Mouse (Mus musculus) midbrain, embryonic 16.5 days (tissue): ENCODE data around the gene Pdxk. TPM values are rescaled to one million over a fixed set of nuclear protein-coding genes. Genes with fewer than 3 reads are reported as not detected.
"Not testable (repeated sequence)": the region's sequence is repeated elsewhere in the genome, so short reads cannot be mapped to it uniquely, and the experiment has no call there.

Source experiments
- ATAC-seq: fragments of 200-750 bp; cut with Nextera tagmentation; 2 replicates; pipeline ENCODE4 v1.8.0; 2017; ENCODE audit warnings: moderate TSS enrichment
- H3K27ac ChIP-seq: fragments of 300-500 bp; sonication (generic); 2 replicates; pipeline ENCODE4 v1.5.1; 2014; ENCODE audit warnings: mild to moderate bottlenecking, low read length, mixed read lengths
- H3K27me3 ChIP-seq: fragments of 300-500 bp; sonication (generic); 2 replicates; pipeline ENCODE4 v1.6.1; 2014; ENCODE audit warnings: low read depth, low read length, mixed read lengths; ENCODE audit not compliant: control insufficient read depth, insufficient read depth
- H3K36me3 ChIP-seq: fragments of 300-500 bp; sonication (generic); 2 replicates; pipeline ENCODE4 v1.6.1; 2014; ENCODE audit warnings: mild to moderate bottlenecking, low read length, moderate library complexity, mixed read lengths; ENCODE audit not compliant: control insufficient read depth, insufficient read depth
- H3K4me1 ChIP-seq: fragments of 300-500 bp; sonication (generic); 2 replicates; pipeline ENCODE4 v1.6.1; 2014; ENCODE audit warnings: mild to moderate bottlenecking, low read length, mixed read lengths; ENCODE audit not compliant: control insufficient read depth, insufficient read depth
- H3K4me2 ChIP-seq: fragments of 300-500 bp; sonication (generic); 2 replicates; pipeline ENCODE4 v1.6.1; 2014; ENCODE audit warnings: mild to moderate bottlenecking, low read length, mixed read lengths
- H3K4me3 ChIP-seq: fragments of 300-500 bp; sonication (generic); 2 replicates; pipeline ENCODE4 v1.5.1; 2014; ENCODE audit warnings: low read depth, mild to moderate bottlenecking, low read length, moderate library complexity, mixed read lengths
- H3K9ac ChIP-seq: fragments of 300-500 bp; sonication (generic); 2 replicates; pipeline ENCODE4 v1.6.1; 2014; ENCODE audit warnings: low read depth, low read length, mixed read lengths
- H3K9me3 ChIP-seq: fragments of 300-500 bp; sonication (generic); replicated peaks from 2 replicates; pipeline ENCODE4 v1.6.1; 2014; ENCODE audit warnings: mild to moderate bottlenecking, low read length, mixed read lengths; ENCODE audit not compliant: control insufficient read depth, poor library complexity, severe bottlenecking
- WGBS: fragments of 180-500 bp; shearing (Covaris S2); extraction: QIAGEN DNeasy Blood & Tissue Kit; methylation state at CpG from one replicate; pipeline ENCODE4 v1.1.7; 2014; 5-methylcytosine and 5-hydroxymethylcytosine counted together
- polyA plus RNA-seq: library from polyadenylated mRNA; unstranded; fragments of >200 nt; fragmentation: Nextera tagmentation; extraction: Ambion mirVana; gene quantifications from 2 replicates; pipeline ENCODE4 v1.2.1, GENCODE M21; 2015

Pdxk gene
- polyA plus RNA-seq = 47.4 and 58.8 TPM in 2 replicates

DNA sequence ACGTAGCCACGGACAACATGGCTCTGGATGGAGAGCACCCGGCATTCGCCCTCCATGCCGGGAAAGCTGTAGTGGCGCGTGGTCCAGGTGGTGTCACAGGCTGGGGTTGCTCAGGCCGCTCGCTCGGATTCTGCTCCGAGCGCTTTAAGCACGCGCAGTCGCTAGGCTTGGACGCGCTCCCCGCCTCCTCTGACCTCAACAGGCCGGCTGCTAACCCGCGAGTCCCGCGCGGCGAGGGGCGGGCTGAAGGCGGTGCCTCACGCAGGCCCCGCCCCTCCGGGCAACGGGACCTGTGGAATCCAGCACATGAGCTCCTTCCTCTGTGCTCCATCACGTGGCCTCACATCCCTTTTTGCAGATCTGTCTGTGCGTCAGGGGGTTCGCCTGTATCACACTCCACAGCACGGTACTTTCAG lies at the start of gene Pdxk:
Gene Pdxk (minus strand): TSS at position 184 of the 416 bp plus-strand sequence.
- Histone ChIP-seq H3K4me2 (peak within 1 kb of the TSS; percentile 95), H3K27ac (peak within 1 kb of the TSS; percentile 72), H3K9me3 (no peaks in the 10 kb centered on the region), H3K36me3 (no peaks in the 10 kb centered on the region), H3K9ac (peak within 1 kb of the TSS; percentile 82), H3K4me3 (peak within 1 kb of the TSS; percentile 85), H3K27me3 (no peaks in the 10 kb centered on the region), H3K4me1 (peaks cover 18% of the 10 kb centered on the region)
- 0% methylated on average over 35 of the region's 35 CpGs for WGBS
- ATAC-seq = peak; percentile 95

DNA sequence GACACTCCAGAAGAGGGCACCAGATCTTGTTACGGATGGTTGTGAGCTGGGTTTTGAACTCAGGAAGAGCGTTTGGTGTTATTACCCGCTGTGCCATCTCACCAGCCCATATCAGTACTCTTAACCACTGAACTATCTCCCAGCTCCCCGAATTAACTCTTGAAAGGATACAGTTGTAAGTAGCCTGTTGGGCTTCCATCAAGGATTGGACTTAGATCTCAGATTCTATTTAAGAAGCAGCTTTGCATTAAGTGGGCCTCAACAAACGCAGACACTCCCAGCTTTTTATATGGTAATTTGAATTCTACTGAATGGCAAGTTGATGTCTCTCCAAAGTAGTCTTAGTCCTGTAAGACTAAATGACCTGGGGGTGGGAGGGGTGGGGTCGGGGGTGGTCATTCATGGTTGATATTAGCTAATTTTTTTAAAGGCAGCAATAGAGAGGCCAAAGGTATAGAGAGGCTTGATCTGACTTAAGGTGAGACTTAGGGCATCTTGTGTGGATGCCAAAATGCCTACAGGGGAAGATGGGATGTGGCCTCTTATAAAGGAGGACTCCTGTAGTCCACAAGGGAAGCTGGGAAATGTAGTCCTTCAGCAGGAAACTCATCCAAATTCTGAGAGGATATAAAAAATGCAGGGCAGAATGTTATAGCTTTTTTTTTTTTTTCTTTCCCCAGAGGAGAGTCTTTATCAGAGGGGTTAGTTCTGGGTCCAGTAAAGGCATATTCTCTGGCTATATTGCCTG lies 38.4 kb upstream of the Pdxk start:
- H3K4me2 ChIP-seq = no peak overlapping the region
- WGBS = 71% methylated on average over 6 of the region's 6 CpGs
- no peaks in the 10 kb centered on the region for H3K36me3 ChIP-seq
- H3K4me3 ChIP-seq = no peak overlapping the region
- no peaks in the 10 kb centered on the region for H3K27me3 ChIP-seq
- no peak overlapping the region for H3K9ac ChIP-seq
- no peaks in the 10 kb centered on the region for H3K9me3 ChIP-seq
- no peak for ATAC-seq
- H3K4me1 ChIP-seq = no peaks in the 10 kb centered on the region
- H3K27ac ChIP-seq = no peak overlapping the region

DNA sequence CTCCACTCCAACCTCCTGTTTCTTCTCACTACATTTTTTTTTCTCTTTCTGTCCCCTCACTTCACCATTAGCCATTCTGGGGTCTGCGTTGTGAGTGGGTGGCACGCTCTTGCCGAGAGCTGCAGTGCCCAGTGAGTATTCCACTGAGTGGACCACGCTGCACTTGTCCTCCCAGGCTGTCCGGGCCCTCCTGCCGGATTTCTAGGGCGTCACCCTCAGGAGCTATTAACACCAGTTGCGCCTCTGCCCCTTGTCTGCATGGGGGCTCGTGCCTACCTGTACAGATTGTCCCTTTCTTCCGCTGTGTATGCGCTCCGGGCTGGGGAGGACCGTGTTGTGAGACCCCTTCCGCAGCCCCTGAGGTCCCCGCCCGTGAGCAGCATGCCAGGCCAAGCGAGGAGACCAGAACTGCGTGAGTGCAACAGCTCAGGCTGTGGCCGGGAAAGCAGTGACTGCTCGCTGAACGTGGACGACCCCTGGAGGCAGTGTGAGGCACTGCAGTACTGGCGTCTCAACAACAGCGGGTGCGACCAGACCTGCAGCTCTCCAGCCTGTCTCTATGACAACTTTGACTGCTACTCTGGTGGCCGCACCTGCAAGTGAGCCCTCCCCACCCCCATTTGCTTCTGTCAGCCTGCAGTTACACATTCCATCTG lies 22.8 kb upstream of the Pdxk start:
- Histone ChIP-seq H3K4me1 (no peaks in the 10 kb centered on the region), H3K9ac (peak overlapping the region; percentile 3; the same call in 1 of the 2 replicates), H3K27me3 (no peaks in the 10 kb centered on the region; the same call in 1 of the 2 replicates), H3K27ac (no peak overlapping the region), H3K9me3 (no peaks in the 10 kb centered on the region), H3K4me2 (peak overlapping the region; percentile 44), H3K36me3 (no peaks in the 10 kb centered on the region), H3K4me3 (peak overlapping the region; percentile 9; the same call in 1 of the 2 replicates)
- peak; percentile 59; the same call in 1 of the 2 replicates for ATAC-seq
- 9% methylated on average over 26 of the region's 26 CpGs for WGBS

DNA sequence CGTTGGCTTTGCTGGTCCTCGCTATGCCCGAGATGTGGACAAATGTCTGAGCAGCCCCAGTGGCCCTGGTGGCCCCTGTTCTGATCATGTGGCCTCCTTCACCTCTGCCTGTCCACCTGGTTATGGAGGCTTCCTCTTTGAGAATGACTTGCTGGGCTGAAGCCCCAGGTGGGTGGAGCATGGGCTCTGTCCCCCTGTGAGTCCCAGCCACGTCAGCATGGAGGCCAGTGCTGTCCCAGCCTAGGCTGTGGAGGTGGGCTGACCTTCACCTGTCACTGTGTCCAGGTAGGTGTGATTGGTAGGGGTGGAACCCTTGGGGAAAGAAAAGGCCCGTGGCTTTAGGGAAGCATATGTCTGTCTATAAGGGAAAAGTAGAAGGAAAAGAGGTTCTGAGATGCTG lies 22.1 kb upstream of the Pdxk start:
- Histone ChIP-seq H3K4me1 (no peaks in the 10 kb centered on the region), H3K27ac (no peak overlapping the region), H3K27me3 (no peaks in the 10 kb centered on the region; the same call in 1 of the 2 replicates), H3K36me3 (no peaks in the 10 kb centered on the region), H3K9me3 (no peaks in the 10 kb centered on the region), H3K4me3 (no peak overlapping the region), H3K4me2 (no peak overlapping the region), H3K9ac (no peak overlapping the region)
- ATAC-seq = no peak
- 83% methylated on average over 5 of the region's 5 CpGs for WGBS

DNA sequence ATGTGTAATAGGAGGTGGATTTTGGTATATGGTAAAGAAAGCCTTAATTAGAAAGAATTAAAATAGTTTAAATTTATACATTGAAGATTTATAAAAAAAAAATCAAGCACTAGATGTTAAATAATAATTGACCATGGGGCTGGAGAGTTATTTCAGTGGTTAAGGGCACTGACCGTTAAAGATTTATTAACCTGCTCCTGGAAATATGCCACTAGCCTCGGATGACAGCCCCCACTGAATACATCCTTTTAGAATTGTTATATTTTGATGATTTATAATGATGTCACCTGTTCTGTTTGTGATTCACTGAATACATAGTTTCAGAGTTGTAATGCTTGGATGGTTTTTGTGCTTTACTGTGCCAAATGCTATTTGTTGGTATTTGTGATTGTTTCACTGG lies 20.6 kb upstream of the Pdxk start:
- 83% methylated on average over 2 of the region's 2 CpGs for WGBS
- H3K9ac ChIP-seq, H3K27ac ChIP-seq, H3K9me3 ChIP-seq, H3K27me3 ChIP-seq, H3K4me3 ChIP-seq, H3K36me3 ChIP-seq, ATAC-seq, H3K4me2 ChIP-seq, H3K4me1 ChIP-seq: not testable (repeated sequence)

DNA sequence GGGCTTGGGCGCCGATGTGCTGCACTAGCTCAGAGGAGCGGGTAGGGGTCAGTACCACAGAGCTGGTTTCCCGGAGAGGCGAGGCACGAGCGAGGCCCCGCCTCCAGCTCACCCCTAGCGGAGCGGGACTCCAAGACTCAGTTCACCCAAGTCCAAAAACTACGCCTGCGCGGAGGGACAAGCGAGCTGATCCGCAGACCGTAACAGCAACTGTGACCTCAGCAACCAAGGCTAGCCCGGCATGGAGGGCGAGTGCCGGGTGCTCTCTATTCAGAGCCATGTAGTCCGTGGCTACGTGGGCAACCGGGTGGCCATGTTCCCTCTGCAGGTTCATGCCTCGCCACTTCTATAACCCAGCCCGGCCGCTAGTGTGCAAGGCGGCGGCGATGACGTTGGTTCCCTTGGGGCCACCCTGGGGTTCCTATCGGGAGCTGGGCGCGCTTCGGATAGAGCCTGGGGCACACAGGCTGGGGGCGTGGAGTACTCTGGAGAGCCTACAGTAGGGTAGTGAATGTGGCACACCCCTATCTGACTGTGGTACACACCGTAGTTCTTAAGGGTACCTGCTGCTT lies 17.2 kb upstream of the Pdxk start:
- no peaks in the 10 kb centered on the region; the same call in 1 of the 2 replicates for H3K27me3 ChIP-seq
- H3K4me1 ChIP-seq = peaks cover 3% of the 10 kb centered on the region; the same call in 1 of the 2 replicates
- H3K9me3 ChIP-seq = no peaks in the 10 kb centered on the region
- peak overlapping the region; percentile 69 for H3K9ac ChIP-seq
- peak overlapping the region; percentile 93 for H3K4me2 ChIP-seq
- no peak overlapping the region for H3K27ac ChIP-seq
- ATAC-seq = peak; percentile 95
- WGBS = under 1% methylated on average over 35 of the region's 35 CpGs
- no peaks in the 10 kb centered on the region for H3K36me3 ChIP-seq
- H3K4me3 ChIP-seq = peak overlapping the region; percentile 56

DNA sequence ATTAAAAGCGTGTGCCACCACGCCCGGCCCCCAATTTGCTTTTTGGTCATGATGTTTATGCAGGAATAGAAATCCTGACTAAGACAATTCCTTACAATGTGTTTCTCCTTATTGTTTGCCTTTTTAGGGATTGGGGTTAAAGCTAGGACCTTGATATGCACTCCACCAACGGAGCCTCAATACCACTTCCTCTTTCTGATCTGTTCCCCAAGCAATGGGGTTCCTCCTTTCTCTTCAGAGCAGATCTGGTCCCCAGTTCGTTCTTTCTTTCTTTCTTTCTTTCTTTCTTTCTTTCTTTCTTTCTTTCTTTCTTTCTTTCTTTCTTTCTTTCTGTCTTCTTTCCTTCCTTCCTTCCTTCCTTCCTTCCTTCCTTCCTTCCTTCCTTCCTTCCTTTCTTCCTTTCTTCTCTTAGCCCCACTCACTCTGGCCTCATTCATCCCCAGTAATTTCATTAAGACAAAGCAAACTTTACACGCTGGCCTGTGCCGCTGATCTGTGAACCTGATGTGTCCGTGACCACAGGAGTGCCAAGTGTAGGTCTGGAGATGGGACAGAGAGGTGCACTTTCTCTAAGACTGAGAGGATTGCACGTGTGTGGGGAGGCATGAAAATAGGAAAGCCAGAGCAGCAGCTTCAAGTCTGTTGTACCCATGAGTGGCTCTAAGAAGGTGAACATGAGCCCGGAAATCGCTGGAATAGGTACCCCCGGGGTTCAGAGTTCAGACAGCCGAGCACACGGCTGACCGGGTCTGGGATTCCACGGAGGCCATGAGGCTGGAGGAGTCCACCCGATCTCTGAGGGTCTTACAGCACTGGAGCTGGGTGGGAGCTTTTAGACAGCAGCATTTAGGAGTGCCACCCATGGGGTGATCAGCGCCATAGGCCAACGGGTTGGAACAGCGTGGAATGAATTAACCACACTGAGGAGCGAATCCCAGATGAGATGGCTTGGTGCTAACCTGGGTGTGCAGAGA lies 16.5 kb upstream of the Pdxk start:
- peak overlapping the region; percentile 93 for H3K4me2 ChIP-seq
- peak overlapping the region; percentile 56 for H3K4me3 ChIP-seq
- H3K9me3 ChIP-seq = no peaks in the 10 kb centered on the region
- no peaks in the 10 kb centered on the region for H3K36me3 ChIP-seq
- H3K4me1 ChIP-seq = peaks cover 3% of the 10 kb centered on the region; the same call in 1 of the 2 replicates
- H3K9ac ChIP-seq = peak overlapping the region; percentile 69
- peak; percentile 14; the same call in 1 of the 2 replicates for ATAC-seq
- WGBS = 35% methylated on average over 21 of the region's 21 CpGs
- H3K27me3 ChIP-seq = no peaks in the 10 kb centered on the region; the same call in 1 of the 2 replicates
- no peak overlapping the region for H3K27ac ChIP-seq

DNA sequence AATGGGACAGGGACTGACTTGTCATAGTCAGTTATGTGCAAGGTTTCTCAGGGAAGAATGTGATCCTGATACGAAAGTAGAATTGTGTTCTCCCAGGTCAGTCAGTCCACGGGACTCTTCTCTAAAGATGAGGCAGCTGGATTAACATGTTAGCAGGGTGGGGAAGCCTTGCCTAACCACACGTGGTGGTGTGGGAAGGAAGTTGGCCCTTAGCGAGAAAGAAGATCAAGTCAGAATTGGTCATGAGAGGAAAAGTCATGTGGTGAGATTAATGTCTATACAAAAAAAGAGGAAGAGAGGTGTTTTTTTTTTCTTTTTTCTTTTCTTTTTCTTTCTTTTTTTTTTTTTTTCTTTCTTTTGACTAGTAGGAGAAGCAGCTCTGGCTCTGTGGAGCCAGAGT lies 12.0 kb upstream of the Pdxk start:
- WGBS = 75% methylated on average over 4 of the region's 4 CpGs

More for the DNA sequence above, 12.0 kb upstream of the Pdxk start:
- H3K27me3 ChIP-seq = no peaks in the 10 kb centered on the region
- H3K27ac ChIP-seq = no peak overlapping the region
- ATAC-seq = no peak
- H3K4me2 ChIP-seq = no peak overlapping the region
- no peak overlapping the region for H3K4me3 ChIP-seq
- no peaks in the 10 kb centered on the region for H3K9me3 ChIP-seq
- H3K9ac ChIP-seq = no peak overlapping the region
- peaks cover 3% of the 10 kb centered on the region; the same call in 1 of the 2 replicates for H3K4me1 ChIP-seq
- no peaks in the 10 kb centered on the region for H3K36me3 ChIP-seq
